Mouse (Mus musculus): ENCODE data around the gene Idnk. TPM values are rescaled to one million over a fixed set of nuclear protein-coding genes. Genes with fewer than 3 reads are reported as not detected.
"Not testable (repeated sequence)": the region's sequence is repeated elsewhere in the genome, so short reads cannot be mapped to it uniquely, and the experiment has no call there.

Gene Idnk
- polyA plus RNA-seq, 1 experiment from 2014 or later = 59.5 TPM

GRCm38 (mm10) chr13:58124989-58125388, 32.5 kb upstream of the Idnk start:
- no peaks in the 10 kb centered on the region for H3K9me3 ChIP-seq
- H3K9ac ChIP-seq = no peak overlapping the region; the same call in 1 of the 2 replicates
- H3K27ac ChIP-seq = no peak overlapping the region
- H3K36me3 ChIP-seq (replicated peaks) = peaks cover 8% of the 10 kb centered on the region
- no peaks in the 10 kb centered on the region for H3K27me3 ChIP-seq
- peak overlapping the region; percentile 99; the same call in 1 of the 2 replicates for H3K4me3 ChIP-seq (replicated peaks)
- H3K4me1 ChIP-seq = peaks cover 34% of the 10 kb centered on the region
- 76% methylated on average over 2 of the region's 2 CpGs for WGBS
- no peak for ATAC-seq (ENCODE audit: low FRiP score)
- peak overlapping the region; percentile 29 for H3K4me2 ChIP-seq

- no peaks in the 10 kb centered on the region for H3K27me3 ChIP-seq
- H3K4me2 ChIP-seq = peak overlapping the region; percentile 75
- no peak overlapping the region for H3K27ac ChIP-seq
- ATAC-seq (ENCODE audit: low FRiP score) = no peak
- peak overlapping the region; percentile 33; the same call in 1 of the 2 replicates for H3K9ac ChIP-seq
- WGBS = 35% methylated on average over 7 of the region's 7 CpGs
- peaks cover 35% of the 10 kb centered on the region for H3K4me1 ChIP-seq
- peaks cover 8% of the 10 kb centered on the region for H3K36me3 ChIP-seq (replicated peaks)
- peak overlapping the region; percentile 99 for H3K4me3 ChIP-seq (replicated peaks)
- no peaks in the 10 kb centered on the region for H3K9me3 ChIP-seq
Measured at GRCm38 (mm10) chr13:58126126-58126525, 31.3 kb upstream of the Idnk start.

GRCm38 (mm10) chr13:58126862-58127765, 30.3 kb upstream of the Idnk start:
- Histone ChIP-seq H3K9ac (peak overlapping the region; percentile 100), H3K4me2 (peak overlapping the region; percentile 75), H3K36me3 (replicated peaks) (peaks cover 8% of the 10 kb centered on the region), H3K27me3 (no peaks in the 10 kb centered on the region), H3K27ac (peak overlapping the region; percentile 100), H3K9me3 (no peaks in the 10 kb centered on the region), H3K4me3 (replicated peaks) (peak overlapping the region; percentile 99), H3K4me1 (peaks cover 35% of the 10 kb centered on the region)
- ATAC-seq (ENCODE audit: low FRiP score) = no peak
- WGBS = under 1% methylated on average over 70 of the region's 92 CpGs

GRCm38 (mm10) chr13:58127766-58128361, 29.6 kb upstream of the Idnk start:
- H3K9me3 ChIP-seq = no peaks in the 10 kb centered on the region
- H3K27me3 ChIP-seq = no peaks in the 10 kb centered on the region
- H3K4me1 ChIP-seq = peaks cover 35% of the 10 kb centered on the region
- under 1% methylated on average over 67 of the region's 81 CpGs for WGBS
- peak; percentile 44 for ATAC-seq (ENCODE audit: low FRiP score)
- H3K4me3 ChIP-seq (replicated peaks) = peak overlapping the region; percentile 99
- H3K4me2 ChIP-seq = peak overlapping the region; percentile 75
- peak overlapping the region; percentile 100 for H3K9ac ChIP-seq
- peaks cover 8% of the 10 kb centered on the region for H3K36me3 ChIP-seq (replicated peaks)
- peak overlapping the region; percentile 100 for H3K27ac ChIP-seq

GRCm38 (mm10) chr13:58128396-58128767, 29.1 kb upstream of the Idnk start, which contains the start of gene Hnrnpa0:
TSS of gene Hnrnpa0 (minus strand) at chr13:58128556.
- H3K27ac ChIP-seq = peak within 1 kb of the TSS; percentile 100
- H3K4me2 ChIP-seq = peak within 1 kb of the TSS; percentile 75
- no peaks in the 10 kb centered on the region for H3K9me3 ChIP-seq
- peaks cover 8% of the 10 kb centered on the region for H3K36me3 ChIP-seq (replicated peaks)
- H3K9ac ChIP-seq = peak within 1 kb of the TSS; percentile 100
- H3K27me3 ChIP-seq = no peaks in the 10 kb centered on the region
- H3K4me1 ChIP-seq = peaks cover 33% of the 10 kb centered on the region
- WGBS = 0% methylated on average over 46 of the region's 62 CpGs
- H3K4me3 ChIP-seq (replicated peaks) = peak within 1 kb of the TSS; percentile 99
- peak; percentile 97 for ATAC-seq (ENCODE audit: low FRiP score)

- ATAC-seq (ENCODE audit: low FRiP score) = peak; percentile 98
- H3K27me3 ChIP-seq = no peaks in the 10 kb centered on the region
- H3K9me3 ChIP-seq = no peaks in the 10 kb centered on the region
- peak overlapping the region; percentile 100 for H3K27ac ChIP-seq
- H3K9ac ChIP-seq = peak overlapping the region; percentile 100
- under 1% methylated on average over 81 of the region's 83 CpGs for WGBS
- peaks cover 29% of the 10 kb centered on the region for H3K4me1 ChIP-seq
- peak overlapping the region; percentile 99 for H3K4me3 ChIP-seq (replicated peaks)
- H3K36me3 ChIP-seq (replicated peaks) = peaks cover 8% of the 10 kb centered on the region
- peak overlapping the region; percentile 70 for H3K4me2 ChIP-seq
Measured at GRCm38 (mm10) chr13:58128768-58129671, 28.4 kb upstream of the Idnk start.

GRCm38 (mm10) chr13:58129687-58130246, 27.7 kb upstream of the Idnk start:
- H3K4me1 ChIP-seq = peaks cover 22% of the 10 kb centered on the region
- peaks cover 8% of the 10 kb centered on the region for H3K36me3 ChIP-seq (replicated peaks)
- 31% methylated on average over 4 of the region's 4 CpGs for WGBS
- H3K27ac ChIP-seq = peak overlapping the region; percentile 100
- peak overlapping the region; percentile 100 for H3K9ac ChIP-seq
- H3K27me3 ChIP-seq = no peaks in the 10 kb centered on the region
- no peaks in the 10 kb centered on the region for H3K9me3 ChIP-seq
- ATAC-seq (ENCODE audit: low FRiP score) = no peak
- peak overlapping the region; percentile 70 for H3K4me2 ChIP-seq
- H3K4me3 ChIP-seq (replicated peaks) = peak overlapping the region; percentile 99

- Histone ChIP-seq H3K9ac (no peak overlapping the region), H3K36me3 (replicated peaks) (peaks cover 4% of the 10 kb centered on the region; the same call in 1 of the 2 replicates), H3K27me3 (no peaks in the 10 kb centered on the region), H3K4me2 (no peak overlapping the region), H3K9me3 (0 out of 2 replicates have a peak, but pooled peaks cover 4% of the 10 kb centered on the region), H3K4me1 (peaks cover 8% of the 10 kb centered on the region), H3K4me3 (replicated peaks) (no peak overlapping the region), H3K27ac (no peak overlapping the region)
- no peak for ATAC-seq (ENCODE audit: low FRiP score)
- 40% methylated on average over 3 of the region's 3 CpGs for WGBS
Measured at GRCm38 (mm10) chr13:58131692-58132091, 25.8 kb upstream of the Idnk start.

- not testable (repeated sequence) for ATAC-seq (ENCODE audit: low FRiP score); H3K27ac ChIP-seq; H3K27me3 ChIP-seq; H3K9ac ChIP-seq; H3K9me3 ChIP-seq; H3K4me3 ChIP-seq (replicated peaks); H3K36me3 ChIP-seq (replicated peaks); H3K4me2 ChIP-seq
- 94% methylated on average over 8 of the region's 8 CpGs for WGBS
- peaks cover 12% of the 10 kb centered on the region for H3K4me1 ChIP-seq
Measured at GRCm38 (mm10) chr13:58146603-58147002, 10.8 kb upstream of the Idnk start.

- no peak for ATAC-seq (ENCODE audit: low FRiP score)
- Histone ChIP-seq H3K9me3 (no peaks in the 10 kb centered on the region), H3K4me2 (no peak overlapping the region), H3K4me3 (replicated peaks) (no peak overlapping the region), H3K27me3 (no peaks in the 10 kb centered on the region), H3K4me1 (peaks cover 12% of the 10 kb centered on the region), H3K36me3 (replicated peaks) (no peaks in the 10 kb centered on the region), H3K27ac (no peak overlapping the region), H3K9ac (no peak overlapping the region)
- 81% methylated on average over 1 of the region's 1 CpGs for WGBS
Measured at GRCm38 (mm10) chr13:58147760-58148159, 9.7 kb upstream of the Idnk start.

GRCm38 (mm10) chr13:58148256-58148831, 9.1 kb upstream of the Idnk start:
- Histone ChIP-seq H3K4me1 (peaks cover 12% of the 10 kb centered on the region), H3K9ac (0 out of 2 replicates have a peak overlapping the region, but pooled peaks have one; percentile 25), H3K27me3 (no peaks in the 10 kb centered on the region), H3K36me3 (replicated peaks) (no peaks in the 10 kb centered on the region), H3K4me2 (peak overlapping the region; percentile 68), H3K27ac (0 out of 2 replicates have a peak overlapping the region, but pooled peaks have one; percentile 54), H3K4me3 (replicated peaks) (peak overlapping the region; percentile 39), H3K9me3 (no peaks in the 10 kb centered on the region)
- WGBS = under 1% methylated on average over 17 of the region's 17 CpGs
- peak; percentile 83 for ATAC-seq (ENCODE audit: low FRiP score)
